Mouse (Mus musculus) midbrain, postnatal 0 days (tissue): ENCODE measurements around the gene Tspoap1. TPM values are rescaled to one million over a fixed set of nuclear protein-coding genes. Genes with fewer than 3 reads are reported as not detected.
A peak's percentile ranks its signal among the peaks of the same experiment; 100 is the strongest.

Source experiments
- ATAC-seq: fragments of 200-750 bp; cut with Nextera tagmentation; 2 replicates; pipeline ENCODE4 v1.8.0; 2017; ENCODE audit warnings: moderate number of reproducible peaks, mild to moderate bottlenecking, moderate TSS enrichment, moderate library complexity; ENCODE audit not compliant: low FRiP score
- DNase-seq: peaks from one replicate; pipeline ENCODE4 v3.0.0-alpha.2; 2015; ENCODE audit warnings: low spot score
- H3K27ac ChIP-seq: fragments of 300-500 bp; sonication (generic); 2 replicates; pipeline ENCODE4 v1.5.1; 2014; ENCODE audit warnings: low read depth, mild to moderate bottlenecking, low read length, mixed read lengths
- H3K27me3 ChIP-seq: fragments of 300-500 bp; sonication (generic); 2 replicates; pipeline ENCODE4 v1.6.1; 2014; ENCODE audit warnings: low read length, control low read depth, mixed read lengths; ENCODE audit not compliant: insufficient read depth
- H3K36me3 ChIP-seq: fragments of 300-500 bp; sonication (generic); 2 replicates; pipeline ENCODE4 v1.6.1; 2014; ENCODE audit warnings: low read length, control low read depth, mixed read lengths; ENCODE audit not compliant: insufficient read depth
- H3K4me1 ChIP-seq: fragments of 300-500 bp; sonication (generic); 2 replicates; pipeline ENCODE4 v1.6.1; 2014; ENCODE audit warnings: mild to moderate bottlenecking, control low read depth, antibody characterized with exemption, low read length, mixed read lengths; ENCODE audit not compliant: insufficient read depth
- H3K4me2 ChIP-seq: fragments of 300-500 bp; sonication (generic); 2 replicates; pipeline ENCODE4 v1.6.1; 2014; ENCODE audit warnings: low read depth, mild to moderate bottlenecking, low read length, mixed read lengths; ENCODE audit not compliant: poor library complexity, severe bottlenecking
- H3K4me3 ChIP-seq: fragments of 300-500 bp; sonication (generic); 2 replicates; pipeline ENCODE4 v1.5.1; 2014; ENCODE audit warnings: low read depth, mild to moderate bottlenecking, low read length, moderate library complexity
- H3K9ac ChIP-seq: fragments of 300-500 bp; sonication (generic); replicated peaks from 2 replicates; pipeline ENCODE4 v1.6.1; 2014; ENCODE audit warnings: mild to moderate bottlenecking, low read length, moderate library complexity, mixed read lengths; ENCODE audit not compliant: poor library complexity, severe bottlenecking
- H3K9me3 ChIP-seq: fragments of 300-500 bp; sonication (generic); 2 replicates; pipeline ENCODE4 v1.6.1; 2016; ENCODE audit warnings: low read length, control low read depth
- CTCF ChIP-seq: IDR thresholded peaks from 2 replicates; pipeline ENCODE4 v1.5.1; 2016; ENCODE audit warnings: antibody characterized with exemption, mild to moderate bottlenecking
- WGBS: fragments of 180-500 bp; shearing (Covaris S2); extraction: QIAGEN DNeasy Blood & Tissue Kit; methylation state at CpG from one replicate; pipeline ENCODE4 v1.1.7; 2014; 5-methylcytosine and 5-hydroxymethylcytosine counted together
- polyA plus RNA-seq: library from polyadenylated mRNA; unstranded; fragments of >200 nt; fragmentation: Nextera tagmentation; extraction: Ambion mirVana; gene quantifications from 2 replicates; pipeline ENCODE4 v1.2.1, GENCODE M21; 2015
- total RNA-seq: library from RNA; depleted of rRNA; stranded (reverse); fragments of >200 nt; gene quantifications from 2 replicates; pipeline ENCODE4 v1.2.3, GENCODE M21; 2014; rRNA removed

Tspoap1 gene
- total RNA-seq (206 and 215 TPM in 2 replicates), polyA plus RNA-seq (47.3 and 57.8 TPM in 2 replicates)

DNA sequence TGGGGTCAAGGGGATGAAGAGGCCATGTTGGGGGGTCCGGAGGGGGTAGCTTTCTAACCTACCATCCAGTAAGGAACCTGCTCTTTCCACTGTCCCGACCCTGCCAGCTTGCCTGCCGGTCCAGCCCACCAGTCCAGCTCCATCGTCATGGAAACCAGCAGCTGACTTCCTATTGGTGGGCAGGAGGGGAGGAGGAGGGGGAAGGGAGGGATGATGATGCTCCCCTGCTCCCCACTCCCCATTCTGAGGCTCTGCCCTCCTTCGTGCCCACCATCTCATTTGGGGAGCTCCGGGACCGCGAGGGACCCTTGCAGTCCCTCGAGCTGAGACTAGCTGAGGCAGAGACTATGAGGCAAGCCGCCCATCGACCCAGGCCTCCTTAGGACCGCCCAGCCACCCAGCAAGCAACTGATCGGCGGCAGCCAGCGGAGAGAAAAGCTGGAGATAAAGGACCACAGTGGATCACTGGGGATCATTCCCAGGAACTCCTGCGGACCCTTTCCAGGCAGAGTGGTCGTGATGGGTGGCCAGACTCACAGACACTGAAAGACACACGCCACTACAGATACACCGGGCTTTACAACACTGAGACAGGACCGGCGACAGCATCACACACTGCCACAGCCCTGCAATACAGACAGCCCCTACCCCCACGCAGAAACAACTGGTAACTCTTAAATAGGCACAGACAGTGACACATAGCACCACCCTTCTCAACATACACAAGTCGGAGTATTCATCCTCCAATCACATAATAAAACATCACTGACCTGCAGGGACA is at the start of gene Tspoap1:
TSS of gene Tspoap1 (plus strand) at position 241 of the 781 bp plus-strand sequence.
- H3K9ac ChIP-seq = peak within 1 kb of the TSS; percentile 78
- peak; percentile 80 for ATAC-seq
- DNase-seq = peak; percentile 91
- TF ChIP-seq CTCF = no peak; the same call in 1 of the 2 replicates
- 2% methylated on average over 23 of the region's 23 CpGs for WGBS
- no peaks in the 10 kb centered on the region for H3K27me3 ChIP-seq
- peak within 1 kb of the TSS; percentile 90 for H3K27ac ChIP-seq
- no peaks in the 10 kb centered on the region for H3K36me3 ChIP-seq
- no peaks in the 10 kb centered on the region; the same call in 1 of the 2 replicates for H3K4me1 ChIP-seq
- H3K4me2 ChIP-seq = peak within 1 kb of the TSS; percentile 95
- peak within 1 kb of the TSS; percentile 79 for H3K4me3 ChIP-seq
- no peaks in the 10 kb centered on the region for H3K9me3 ChIP-seq

DNA sequence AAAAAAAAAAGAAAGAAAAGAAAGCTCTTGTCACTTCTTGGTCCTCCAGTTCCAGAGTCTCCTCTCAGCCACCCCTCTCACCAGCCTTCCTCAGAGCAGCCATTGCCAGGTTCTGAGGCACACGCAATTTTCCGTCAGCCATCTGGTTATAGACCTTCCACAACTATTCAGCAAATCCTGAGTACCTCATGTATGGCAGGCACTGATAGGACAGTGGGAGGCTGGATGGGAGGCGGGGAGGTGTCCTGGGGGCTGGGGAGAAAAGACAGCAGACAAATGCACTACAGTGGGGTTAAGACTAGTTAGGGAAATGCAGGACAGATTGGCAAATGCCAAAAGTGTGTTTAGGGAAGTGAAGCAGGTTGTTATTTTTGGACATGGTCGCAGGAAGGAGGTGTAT is 48.2 kb upstream of the Tspoap1 start:
- Histone ChIP-seq H3K36me3 (no peaks in the 10 kb centered on the region), H3K4me2 (no peak overlapping the region), H3K4me1 (peaks cover 4% of the 10 kb centered on the region; the same call in 1 of the 2 replicates), H3K27me3 (no peaks in the 10 kb centered on the region), H3K9me3 (no peaks in the 10 kb centered on the region), H3K4me3 (no peak overlapping the region), H3K27ac (no peak overlapping the region), H3K9ac (no peak overlapping the region)
- no peak for TF ChIP-seq CTCF
- WGBS = 86% methylated on average over 4 of the region's 4 CpGs
- ATAC-seq (no peak), DNase-seq (no peak)

DNA sequence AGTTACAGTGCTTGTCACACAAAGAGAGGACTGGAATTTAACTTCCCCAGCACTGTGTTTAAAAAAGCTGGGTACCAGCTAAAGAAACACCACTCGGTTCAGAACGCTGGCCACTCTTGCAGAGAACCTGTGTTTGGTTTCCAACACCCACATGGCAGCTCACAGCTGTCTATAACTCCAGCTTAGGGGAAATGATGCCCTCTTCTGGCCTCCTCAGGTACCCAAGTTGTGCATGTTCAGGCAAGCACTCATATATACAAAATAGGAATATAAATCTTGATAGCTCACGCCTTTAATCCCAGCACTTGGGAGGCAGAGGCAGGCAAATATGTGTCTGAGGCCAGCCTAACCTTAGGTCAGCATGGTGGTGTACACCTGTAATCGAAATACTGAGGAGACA is 44.3 kb upstream of the Tspoap1 start:
- Histone ChIP-seq H3K4me3 (no peak overlapping the region), H3K9me3 (no peaks in the 10 kb centered on the region), H3K27me3 (no peaks in the 10 kb centered on the region), H3K27ac (no peak overlapping the region), H3K4me1 (no peaks in the 10 kb centered on the region), H3K4me2 (no peak overlapping the region), H3K36me3 (no peaks in the 10 kb centered on the region), H3K9ac (no peak overlapping the region)
- 89% methylated on average over 4 of the region's 4 CpGs for WGBS
- ATAC-seq = no peak
- no peak for TF ChIP-seq CTCF
- no peak for DNase-seq

DNA sequence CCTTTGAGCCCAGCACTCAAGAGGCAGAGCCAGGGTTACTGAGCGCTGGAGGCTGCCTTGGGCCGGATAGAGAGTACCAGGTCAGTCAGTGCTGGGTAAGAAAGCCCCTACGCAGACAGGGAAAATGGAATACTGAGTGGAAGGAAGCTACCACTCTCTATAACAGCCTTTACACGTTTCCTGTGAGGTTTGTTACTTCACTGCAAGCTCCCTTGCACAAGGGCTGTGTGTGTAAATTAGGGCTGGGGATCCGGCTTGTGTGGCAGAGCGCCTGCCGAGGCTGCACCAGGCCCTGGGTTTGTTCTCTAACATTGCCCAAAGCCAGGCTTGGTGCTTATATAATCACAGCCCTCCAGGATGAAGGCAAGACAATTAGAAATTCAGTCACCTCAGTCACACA is 40.8 kb upstream of the Tspoap1 start:
- Histone ChIP-seq H3K4me2 (no peak overlapping the region), H3K36me3 (no peaks in the 10 kb centered on the region), H3K4me1 (no peaks in the 10 kb centered on the region), H3K27me3 (no peaks in the 10 kb centered on the region), H3K9ac (no peak overlapping the region), H3K4me3 (no peak overlapping the region), H3K27ac (no peak overlapping the region), H3K9me3 (no peaks in the 10 kb centered on the region)
- no peak for DNase-seq
- ATAC-seq = no peak
- WGBS = 55% methylated on average over 7 of the region's 7 CpGs
- no peak for TF ChIP-seq CTCF

DNA sequence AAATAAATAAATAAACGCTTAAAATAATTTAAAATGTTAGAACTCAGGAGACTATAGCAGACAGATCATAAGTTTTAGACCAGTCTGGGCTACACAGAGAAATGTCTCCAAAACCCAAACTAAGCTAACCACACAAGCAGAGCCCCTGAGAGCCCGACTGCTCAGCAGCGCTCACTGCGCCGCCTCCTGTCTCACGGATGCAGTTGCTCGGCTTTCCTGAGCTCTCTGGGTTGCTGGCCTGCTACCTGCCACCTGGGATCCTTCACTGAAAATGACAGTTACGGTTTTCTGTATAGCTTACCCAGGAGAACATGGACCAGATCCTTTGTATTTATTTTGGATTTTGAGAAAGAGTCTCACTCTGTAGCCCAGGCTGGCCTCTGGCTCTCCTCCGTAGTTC is 40.0 kb upstream of the Tspoap1 start:
- Histone ChIP-seq H3K27ac (no peak overlapping the region), H3K4me2 (no peak overlapping the region), H3K27me3 (no peaks in the 10 kb centered on the region), H3K9ac (no peak overlapping the region), H3K9me3 (no peaks in the 10 kb centered on the region), H3K4me3 (no peak overlapping the region), H3K4me1 (no peaks in the 10 kb centered on the region), H3K36me3 (no peaks in the 10 kb centered on the region)
- ATAC-seq = no peak
- TF ChIP-seq CTCF = peak; percentile 33
- WGBS = 49% methylated on average over 9 of the region's 9 CpGs
- DNase-seq = no peak

DNA sequence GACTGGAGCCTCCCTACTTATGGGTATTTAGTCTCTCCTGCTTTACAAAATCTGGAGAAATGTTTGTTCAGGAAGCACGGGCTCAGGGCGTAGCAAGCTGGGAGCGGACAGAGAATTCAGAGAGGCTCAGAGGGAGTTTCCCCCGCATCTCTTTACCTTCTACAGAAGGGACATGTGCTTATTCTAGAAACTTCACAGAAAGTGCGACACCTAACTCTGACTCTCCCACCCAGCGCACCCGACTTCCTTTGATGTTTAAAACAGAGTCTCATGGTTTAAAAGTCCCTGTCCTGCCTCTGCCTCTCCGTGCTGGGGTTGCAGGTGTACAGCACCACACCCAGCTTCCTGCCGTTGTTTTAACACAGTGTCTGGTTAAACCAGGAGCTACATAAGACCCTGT is 39.5 kb upstream of the Tspoap1 start:
- Histone ChIP-seq H3K27ac (no peak overlapping the region), H3K4me3 (no peak overlapping the region), H3K9me3 (no peaks in the 10 kb centered on the region), H3K9ac (no peak overlapping the region), H3K36me3 (no peaks in the 10 kb centered on the region), H3K4me2 (no peak overlapping the region), H3K27me3 (no peaks in the 10 kb centered on the region), H3K4me1 (0 out of 2 replicates have a peak, but pooled peaks cover under 1% of the 10 kb centered on the region)
- no peak for TF ChIP-seq CTCF
- no peak for ATAC-seq
- WGBS = 76% methylated on average over 9 of the region's 9 CpGs
- no peak for DNase-seq
